Mouse (Mus musculus): Measurements from ENCODE around the gene Aldh9a1. TPM values are rescaled to one million over a fixed set of nuclear protein-coding genes. Genes with fewer than 3 reads are reported as not detected.

The Aldh9a1 gene
- polyA plus RNA-seq, 1 experiment from 2014 or later, result 204 TPM

DNA sequence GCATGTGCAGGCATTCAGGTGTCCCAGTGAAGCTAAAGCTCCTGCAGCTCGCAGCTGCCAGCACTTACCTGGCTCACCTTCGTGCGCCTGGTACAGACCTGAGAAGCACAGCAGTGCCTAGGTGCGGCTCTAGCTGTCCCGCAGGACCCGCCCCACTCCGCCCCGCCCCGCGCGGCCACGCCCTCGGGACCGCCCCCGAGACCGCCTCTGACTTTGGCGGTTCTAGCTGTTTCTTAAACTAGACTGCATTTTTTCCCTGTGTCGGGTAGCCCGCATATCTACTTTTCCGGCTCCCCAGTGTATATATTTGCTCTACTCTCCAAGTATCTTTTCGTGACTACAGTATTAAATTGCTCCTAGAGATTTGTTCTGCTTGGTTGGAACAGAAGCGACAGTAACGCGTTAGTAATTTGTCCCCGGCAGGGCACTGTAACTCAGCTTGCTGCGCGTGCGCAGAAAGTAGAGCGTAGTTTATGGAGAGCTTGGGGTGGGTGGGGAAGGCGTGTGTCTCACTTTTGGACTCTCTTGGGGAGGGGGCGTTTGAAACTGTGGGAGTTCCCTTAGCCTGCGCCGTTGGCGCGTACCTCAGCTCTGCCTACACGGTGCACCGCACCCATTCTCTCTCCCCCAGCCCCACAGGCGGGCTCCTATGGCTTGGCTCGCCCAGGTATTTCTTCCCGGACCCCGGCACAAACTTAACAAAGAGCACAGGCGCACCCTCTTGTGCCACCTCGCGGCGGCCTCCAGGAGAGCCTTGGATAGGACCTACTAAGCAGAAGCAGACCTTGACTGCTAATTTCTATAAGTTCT lies 44.1 kb downstream of the Aldh9a1 start, which contains the start of gene Mgst3:
Gene Mgst3 (minus strand): TSS at position 159 of the 810 bp plus-strand sequence.
- Histone ChIP-seq H3K27ac (ENCODE audit: low read length) (peak within 1 kb of the TSS; percentile 92), H3K4me3 (ENCODE audit: low read length) (peak within 1 kb of the TSS; percentile 73), H3K27me3 (replicated peaks; ENCODE audit: control insufficient read depth, insufficient read depth, low read length) (no peaks in the 10 kb centered on the region), H3K4me2 (ENCODE audit: low read depth, low read length) (peak within 1 kb of the TSS; percentile 70), H3K9me3 (ENCODE audit: control insufficient read depth, low read length) (no peaks in the 10 kb centered on the region), H3K9ac (ENCODE audit: low read depth, low read length) (peak within 1 kb of the TSS; percentile 86), H3K36me3 (ENCODE audit: control insufficient read depth, insufficient read depth, low read length) (no peaks in the 10 kb centered on the region), H3K4me1 (ENCODE audit: control insufficient read depth, insufficient read depth, low read length) (peaks cover 11% of the 10 kb centered on the region)
- ATAC-seq, result peak; percentile 95
- WGBS, result 1% methylated on average over 45 of the region's 45 CpGs

DNA sequence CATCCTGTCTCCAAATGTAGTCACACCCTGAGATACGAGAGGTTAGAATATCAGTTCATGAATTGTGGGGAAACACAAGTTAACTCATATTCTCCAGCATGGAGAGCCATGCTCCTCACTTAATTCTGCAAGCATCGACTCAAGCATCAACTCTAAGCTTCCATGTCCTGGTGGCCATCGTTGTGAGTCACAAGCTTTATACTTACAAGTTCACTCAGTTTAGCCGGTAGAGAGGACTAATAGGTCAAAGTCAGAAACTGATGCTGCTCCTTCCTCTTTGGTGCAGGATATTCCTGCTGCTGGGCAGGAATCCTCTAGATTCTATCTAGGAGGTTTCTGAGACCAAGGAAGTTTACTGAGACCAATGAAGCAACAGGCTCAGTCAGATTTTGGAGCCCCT lies 55.4 kb downstream of the Aldh9a1 start:
- WGBS, result 86% methylated on average over 4 of the region's 4 CpGs
- no peak overlapping the region for H3K27ac ChIP-seq (ENCODE audit: low read length)
- H3K4me2 ChIP-seq (ENCODE audit: low read depth, low read length), result no peak overlapping the region
- no peaks in the 10 kb centered on the region for H3K27me3 ChIP-seq (replicated peaks; ENCODE audit: control insufficient read depth, insufficient read depth, low read length)
- no peak for ATAC-seq
- no peak overlapping the region for H3K4me3 ChIP-seq (ENCODE audit: low read length)
- no peak overlapping the region for H3K9ac ChIP-seq (ENCODE audit: low read depth, low read length)
- no peaks in the 10 kb centered on the region for H3K9me3 ChIP-seq (ENCODE audit: control insufficient read depth, low read length)
- H3K36me3 ChIP-seq (ENCODE audit: control insufficient read depth, insufficient read depth, low read length), result no peaks in the 10 kb centered on the region
- H3K4me1 ChIP-seq (ENCODE audit: control insufficient read depth, insufficient read depth, low read length), result no peaks in the 10 kb centered on the region

DNA sequence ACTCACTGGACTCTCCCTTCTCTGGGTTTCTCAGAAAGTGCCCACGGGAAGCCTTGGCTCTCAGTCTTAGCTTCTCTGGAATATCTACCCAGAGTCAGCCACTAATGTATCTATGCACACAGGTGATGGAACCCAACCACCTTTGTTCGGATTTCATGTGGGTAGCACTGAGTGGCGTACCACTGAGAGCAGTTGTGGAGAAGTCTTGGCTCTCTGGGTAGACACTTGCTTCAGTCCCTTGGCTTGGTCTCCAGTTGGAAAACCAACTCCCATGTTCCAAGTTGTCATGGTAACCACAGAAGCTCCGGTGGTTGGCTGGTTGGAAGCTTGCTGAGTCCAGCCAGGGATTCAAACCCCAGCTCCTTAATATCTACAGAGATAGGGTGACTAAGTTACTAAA lies 59.8 kb downstream of the Aldh9a1 start:
- ATAC-seq, result no peak

GRCm38 (mm10) chr1:167411991-167412715 lies 62.4 kb downstream of the Aldh9a1 start:
- no peak overlapping the region for H3K27ac ChIP-seq (ENCODE audit: low read length)
- H3K9ac ChIP-seq (ENCODE audit: low read depth, low read length), result no peak overlapping the region
- no peaks in the 10 kb centered on the region for H3K36me3 ChIP-seq (ENCODE audit: control insufficient read depth, insufficient read depth, low read length)
- 53% methylated on average over 12 of the region's 12 CpGs for WGBS
- no peak overlapping the region for H3K4me2 ChIP-seq (ENCODE audit: low read depth, low read length)
- no peaks in the 10 kb centered on the region for H3K27me3 ChIP-seq (replicated peaks; ENCODE audit: control insufficient read depth, insufficient read depth, low read length)
- no peaks in the 10 kb centered on the region for H3K9me3 ChIP-seq (ENCODE audit: control insufficient read depth, low read length)
- no peak overlapping the region for H3K4me3 ChIP-seq (ENCODE audit: low read length)
- ATAC-seq, result no peak
- no peaks in the 10 kb centered on the region for H3K4me1 ChIP-seq (ENCODE audit: control insufficient read depth, insufficient read depth, low read length)

More for the DNA sequence above, 59.8 kb downstream of the Aldh9a1 start:
- 82% methylated on average over 4 of the region's 4 CpGs for WGBS
- Histone ChIP-seq H3K9me3 (ENCODE audit: control insufficient read depth, low read length) (no peaks in the 10 kb centered on the region), H3K4me1 (ENCODE audit: control insufficient read depth, insufficient read depth, low read length) (no peaks in the 10 kb centered on the region), H3K9ac (ENCODE audit: low read depth, low read length) (no peak overlapping the region), H3K4me3 (ENCODE audit: low read length) (no peak overlapping the region), H3K27ac (ENCODE audit: low read length) (no peak overlapping the region), H3K27me3 (replicated peaks; ENCODE audit: control insufficient read depth, insufficient read depth, low read length) (no peaks in the 10 kb centered on the region), H3K4me2 (ENCODE audit: low read depth, low read length) (no peak overlapping the region), H3K36me3 (ENCODE audit: control insufficient read depth, insufficient read depth, low read length) (no peaks in the 10 kb centered on the region)

DNA sequence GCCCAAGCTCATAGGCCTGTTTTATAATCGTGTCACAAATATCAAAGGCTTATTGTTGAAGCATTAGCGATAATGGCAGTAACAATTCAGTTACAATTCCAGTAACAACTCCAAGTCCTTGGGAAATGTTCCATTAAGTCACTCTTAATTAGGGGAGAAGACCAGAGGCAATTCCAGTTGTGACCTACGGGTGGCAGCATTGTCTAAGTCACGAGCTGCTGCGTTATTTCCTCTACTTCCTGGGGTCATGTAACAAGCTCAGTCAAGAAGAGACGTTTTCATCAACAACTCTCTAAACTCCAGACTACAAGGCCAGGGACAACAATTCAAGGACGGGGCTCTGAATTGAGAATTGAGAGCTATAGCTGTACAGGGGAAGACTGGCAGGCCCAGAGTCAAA lies 65.1 kb downstream of the Aldh9a1 start:
- H3K4me1 ChIP-seq (ENCODE audit: control insufficient read depth, insufficient read depth, low read length), result no peaks in the 10 kb centered on the region
- H3K27me3 ChIP-seq (replicated peaks; ENCODE audit: control insufficient read depth, insufficient read depth, low read length), result no peaks in the 10 kb centered on the region
- H3K36me3 ChIP-seq (ENCODE audit: control insufficient read depth, insufficient read depth, low read length), result no peaks in the 10 kb centered on the region
- 4% methylated on average over 7 of the region's 7 CpGs for WGBS
- no peaks in the 10 kb centered on the region for H3K9me3 ChIP-seq (ENCODE audit: control insufficient read depth, low read length)
- H3K9ac ChIP-seq (ENCODE audit: low read depth, low read length), result no peak overlapping the region
- no peak overlapping the region for H3K27ac ChIP-seq (ENCODE audit: low read length)
- H3K4me3 ChIP-seq (ENCODE audit: low read length), result no peak overlapping the region
- H3K4me2 ChIP-seq (ENCODE audit: low read depth, low read length), result no peak overlapping the region
- ATAC-seq, result 0 out of 2 replicates have a peak, but pooled peaks have one; percentile 42

Small RNAs within 50 kb of the gene (microRNA-seq; reads per million reads assigned to microRNA genes)
- 0.68 reads per million for gene Gm25911

Other genes with a start within 250 kb of the Aldh9a1 start
- gene Uck2, start 64.7 kb upstream of the Aldh9a1 start, polyA plus RNA-seq (2015; fragmentation: Nextera tagmentation; extraction: Ambion mirVana), result 30.8 and 36.8 TPM in 2 replicates
- gene Tmco1, start 41.6 kb upstream of the Aldh9a1 start, polyA plus RNA-seq (2015; fragmentation: Nextera tagmentation; extraction: Ambion mirVana), result 132 and 133 TPM in 2 replicates
- 379 and 381 TPM in 2 replicates for gene Mgst3, start 43.9 kb downstream of the Aldh9a1 start, polyA plus RNA-seq (2015; fragmentation: Nextera tagmentation; extraction: Ambion mirVana)
- gene Lrrc52, start 116.8 kb downstream of the Aldh9a1 start, polyA plus RNA-seq (2015; fragmentation: Nextera tagmentation; extraction: Ambion mirVana), result 0.15 TPM in 1 of 2 replicates, not detected in the other
- 0.87 and 1.3 TPM in 2 replicates for gene Rxrg, start 248.4 kb downstream of the Aldh9a1 start, polyA plus RNA-seq (2015; fragmentation: Nextera tagmentation; extraction: Ambion mirVana)